Mouse (Mus musculus) limb, embryonic 14.5 days (tissue): ENCODE results near the gene Sde2. TPM values are rescaled to one million over a fixed set of nuclear protein-coding genes. Genes with fewer than 3 reads are reported as not detected.

ENCODE experiments used
- ATAC-seq: fragments of 200-750 bp; cut with Nextera tagmentation; 2 replicates; pipeline ENCODE4 v1.8.0; 2017; ENCODE audit warnings: low read depth, moderate number of reproducible peaks, moderate TSS enrichment; ENCODE audit not compliant: low FRiP score
- DNase-seq: peaks from one replicate; pipeline ENCODE4 v3.0.0-alpha.2; 2015; ENCODE audit warnings: low spot score
- H3K27ac ChIP-seq: fragments of 300-500 bp; sonication (generic); replicated peaks from 2 replicates; pipeline ENCODE4 v1.5.1; 2014; ENCODE audit warnings: low read depth, mild to moderate bottlenecking, low read length, moderate library complexity, mixed read lengths
- H3K27me3 ChIP-seq: fragments of 300-500 bp; sonication (generic); 2 replicates; pipeline ENCODE4 v1.6.1; 2014; ENCODE audit warnings: low read length, mixed read lengths; ENCODE audit not compliant: control insufficient read depth, insufficient read depth
- H3K36me3 ChIP-seq: fragments of 300-500 bp; sonication (generic); 2 replicates; pipeline ENCODE4 v1.6.1; 2014; ENCODE audit warnings: mild to moderate bottlenecking, low read length, moderate library complexity, mixed read lengths; ENCODE audit not compliant: control insufficient read depth, insufficient read depth
- H3K4me1 ChIP-seq: fragments of 300-500 bp; sonication (generic); 2 replicates; pipeline ENCODE4 v1.6.1; 2014; ENCODE audit warnings: antibody characterized with exemption, low read length, mixed read lengths; ENCODE audit not compliant: control insufficient read depth, insufficient read depth
- H3K4me2 ChIP-seq: fragments of 300-500 bp; sonication (generic); replicated peaks from 2 replicates; pipeline ENCODE4 v1.6.1; 2014; ENCODE audit warnings: low read depth, mild to moderate bottlenecking, low read length, moderate library complexity; ENCODE audit not compliant: severe bottlenecking
- H3K4me3 ChIP-seq: fragments of 300-500 bp; sonication (generic); replicated peaks from 2 replicates; pipeline ENCODE4 v1.5.1; 2014; ENCODE audit warnings: low read length
- H3K9ac ChIP-seq: fragments of 300-500 bp; sonication (generic); 2 replicates; pipeline ENCODE4 v1.6.1; 2014; ENCODE audit warnings: mild to moderate bottlenecking, low read depth, low read length, moderate library complexity; ENCODE audit not compliant: severe bottlenecking
- H3K9me3 ChIP-seq: fragments of 300-500 bp; sonication (generic); 2 replicates; pipeline ENCODE4 v1.6.1; 2016; ENCODE audit warnings: low read length; ENCODE audit not compliant: control insufficient read depth
- POLR2A ChIP-seq: fragments of 200-500 bp; IDR thresholded peaks from 2 replicates; pipeline ENCODE4 v1.8.0; 2012; ENCODE audit warnings: inconsistent platforms, mild to moderate bottlenecking, moderate library complexity, borderline replicate concordance; ENCODE audit not compliant: insufficient read depth, insufficient read length; ENCODE audit errors: extremely low read depth
- WGBS: fragments of 180-500 bp; shearing (Covaris S2); extraction: QIAGEN DNeasy Blood & Tissue Kit; methylation state at CpG from one replicate; pipeline ENCODE4 v1.1.7; 2014; 5-methylcytosine and 5-hydroxymethylcytosine counted together
- polyA plus RNA-seq, 2 experiments: library from polyadenylated mRNA; depleted of rRNA in 1 of 2; stranded (reverse) in 1 of 2; unstranded in 1 of 2; fragments of >200 nt; fragmentation: Nextera tagmentation in 1 of 2; extraction: Ambion mirVana in 1 of 2; gene quantifications; 2 replicates each; pipeline versions ENCODE4 v1.2.1 to v1.2.3; 2012 to 2014

Gene Sde2
- polyA plus RNA-seq, 2 experiments, result 24.6 to 30.9 TPM

DNA sequence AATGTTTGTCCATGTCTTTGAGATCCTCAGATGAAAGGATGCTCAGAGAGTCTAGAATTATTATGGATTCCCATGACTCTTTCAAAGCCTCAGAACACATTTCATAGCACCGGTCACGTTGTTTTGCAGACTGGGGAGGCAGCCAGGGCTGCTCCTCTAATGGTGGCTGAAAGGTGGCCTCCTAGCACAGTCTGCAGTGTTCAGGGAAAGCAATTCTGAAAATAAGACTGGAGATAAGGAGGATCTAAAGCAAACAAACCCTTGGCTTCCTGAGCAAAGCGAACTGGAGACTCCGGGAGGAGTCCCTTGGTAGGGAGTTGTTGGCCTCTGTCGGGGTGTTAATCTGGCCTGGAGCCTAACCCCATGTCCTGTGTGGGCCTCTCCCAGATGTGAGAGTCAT, 13.7 kb upstream of the Sde2 start:
- Histone ChIP-seq H3K27me3 (no peaks in the 10 kb centered on the region), H3K9me3 (no peaks in the 10 kb centered on the region), H3K36me3 (no peaks in the 10 kb centered on the region), H3K27ac (no peak overlapping the region), H3K4me2 (no peak overlapping the region), H3K4me3 (no peak overlapping the region), H3K4me1 (no peaks in the 10 kb centered on the region), H3K9ac (no peak overlapping the region)
- ATAC-seq (no peak), DNase-seq (no peak)
- 86% methylated on average over 5 of the region's 5 CpGs for WGBS
- no peak for TF ChIP-seq POLR2A

DNA sequence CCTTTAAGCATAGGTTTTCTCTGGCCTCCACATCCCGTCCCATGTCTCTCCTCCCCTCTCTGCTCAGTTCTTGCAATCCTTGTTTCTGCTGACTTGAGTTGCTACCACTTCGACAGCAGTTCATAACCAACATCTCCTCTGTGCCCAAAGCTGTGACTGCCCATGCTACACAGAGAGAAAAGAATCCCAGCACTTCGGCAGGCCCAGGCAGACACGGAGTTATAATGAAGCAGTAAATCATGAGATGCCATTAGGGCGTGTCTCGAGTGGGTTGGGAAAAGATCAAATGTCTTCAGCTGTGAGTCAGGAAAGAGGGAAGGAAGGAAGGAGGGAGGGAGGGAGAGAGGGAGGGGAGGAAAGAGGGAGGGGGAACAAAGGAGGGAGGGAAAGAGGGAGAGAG, 12.9 kb upstream of the Sde2 start:
- Histone ChIP-seq H3K27ac (no peak overlapping the region), H3K27me3 (no peaks in the 10 kb centered on the region), H3K4me3 (no peak overlapping the region), H3K4me2 (no peak overlapping the region), H3K9me3 (no peaks in the 10 kb centered on the region), H3K36me3 (no peaks in the 10 kb centered on the region), H3K9ac (no peak overlapping the region), H3K4me1 (no peaks in the 10 kb centered on the region)
- ATAC-seq, result no peak
- TF ChIP-seq POLR2A, result no peak
- WGBS, result 12% methylated on average over 6 of the region's 6 CpGs
- DNase-seq, result peak; percentile 40

DNA sequence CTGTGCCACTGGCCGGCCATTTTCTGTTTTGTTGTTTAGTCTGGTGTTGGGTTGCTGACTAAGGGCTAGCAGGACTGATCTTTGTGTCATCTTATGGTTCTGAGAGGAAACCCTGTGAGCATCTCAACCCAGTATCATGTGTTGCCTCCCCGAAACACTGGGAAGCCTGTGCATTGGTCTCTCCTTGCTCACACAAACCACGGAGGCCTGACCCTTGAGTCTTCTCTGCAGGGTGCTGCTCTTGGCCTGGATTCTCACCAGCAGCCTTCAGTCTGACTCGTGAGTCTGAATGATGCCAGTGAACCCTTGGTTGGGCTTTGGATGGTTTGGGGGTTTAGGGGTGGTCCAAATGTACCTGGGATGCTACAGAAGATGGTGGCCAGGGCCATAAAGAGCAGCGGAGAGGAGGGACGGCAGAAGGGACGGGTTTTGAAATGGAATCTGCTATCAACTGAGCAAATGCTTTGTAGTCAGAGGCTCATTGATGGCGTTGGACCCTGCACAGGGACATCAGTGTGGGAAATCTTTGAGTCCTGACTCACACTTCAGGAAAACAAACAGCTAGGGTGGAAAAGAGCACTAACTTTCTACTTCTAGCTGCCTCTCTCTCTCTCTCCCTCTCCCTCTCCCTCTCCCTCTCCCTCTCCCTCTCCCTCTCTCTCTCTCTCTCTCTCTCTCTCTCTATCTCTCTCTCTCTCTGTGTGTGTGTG, 11.6 kb upstream of the Sde2 start:
- H3K9me3 ChIP-seq, result no peaks in the 10 kb centered on the region
- no peak overlapping the region for H3K9ac ChIP-seq
- H3K4me1 ChIP-seq, result no peaks in the 10 kb centered on the region
- no peaks in the 10 kb centered on the region for H3K27me3 ChIP-seq
- H3K27ac ChIP-seq, result no peak overlapping the region
- TF ChIP-seq POLR2A, result no peak
- ATAC-seq (no peak), DNase-seq (no peak)
- no peak overlapping the region for H3K4me3 ChIP-seq
- H3K36me3 ChIP-seq, result no peaks in the 10 kb centered on the region
- WGBS, result 70% methylated on average over 8 of the region's 8 CpGs
- H3K4me2 ChIP-seq, result no peak overlapping the region

DNA sequence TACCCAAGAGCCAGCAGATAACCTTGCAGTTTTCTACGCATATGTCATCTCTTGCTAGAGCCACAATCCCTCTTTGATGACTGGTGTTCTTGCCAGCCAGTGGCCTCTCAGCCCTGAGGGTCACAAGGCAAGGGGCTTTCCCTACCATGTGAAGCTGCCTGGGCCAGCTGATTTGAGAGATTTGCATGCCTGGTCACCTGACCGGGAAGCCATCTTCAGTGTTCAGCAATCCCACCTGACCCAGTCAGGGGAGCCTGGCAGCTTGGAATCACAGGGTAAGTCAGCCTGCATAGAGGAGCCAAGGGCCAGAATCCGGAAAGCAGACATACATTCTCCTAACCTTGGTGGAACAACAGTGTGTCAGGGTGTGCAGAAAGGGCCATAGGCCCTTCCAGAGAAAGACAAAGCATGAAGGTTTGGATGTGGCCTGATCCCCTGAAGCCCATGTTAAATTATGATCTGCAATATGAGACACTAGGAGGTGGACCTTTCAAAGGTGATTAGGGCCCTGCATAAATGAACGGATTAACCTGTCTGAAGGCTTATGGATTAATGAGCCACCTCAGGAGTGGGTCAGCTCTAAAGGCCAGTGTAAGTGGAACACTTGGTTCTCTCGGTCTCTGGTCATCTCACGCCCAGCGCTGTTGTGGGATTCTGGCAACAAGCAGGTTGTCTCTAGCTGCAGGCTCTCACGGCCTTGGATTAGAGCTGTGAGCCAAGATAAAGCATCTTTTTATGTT, 9.2 kb upstream of the Sde2 start:
- no peak for TF ChIP-seq POLR2A
- no peaks in the 10 kb centered on the region for H3K27me3 ChIP-seq
- H3K36me3 ChIP-seq, result no peaks in the 10 kb centered on the region
- no peaks in the 10 kb centered on the region for H3K9me3 ChIP-seq
- H3K9ac ChIP-seq, result no peak overlapping the region
- no peak overlapping the region for H3K27ac ChIP-seq
- no peak overlapping the region for H3K4me2 ChIP-seq
- no peaks in the 10 kb centered on the region for H3K4me1 ChIP-seq
- WGBS, result 81% methylated on average over 8 of the region's 8 CpGs
- ATAC-seq (no peak), DNase-seq (no peak)
- H3K4me3 ChIP-seq, result no peak overlapping the region

DNA sequence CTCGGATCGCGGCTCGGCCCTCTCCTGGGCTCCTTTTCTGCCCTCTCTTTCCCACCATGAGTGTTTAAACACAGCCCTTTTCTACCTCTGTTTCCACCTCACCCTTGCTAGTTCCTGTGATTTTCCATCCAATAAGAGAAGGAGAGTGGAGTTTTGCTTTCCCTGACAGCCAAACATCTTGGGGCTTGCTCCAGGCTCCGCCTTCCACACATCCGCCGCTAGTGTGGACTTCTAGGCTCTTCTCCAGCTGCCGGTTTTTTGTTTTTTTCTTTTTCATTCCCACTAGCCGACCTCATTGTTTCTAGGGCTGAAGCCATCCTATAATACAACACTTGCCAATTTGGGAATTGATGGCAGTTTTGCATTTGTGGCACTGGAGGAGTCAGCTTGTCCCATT, 2.8 kb upstream of the Sde2 start:
- no peaks in the 10 kb centered on the region for H3K27me3 ChIP-seq

More for the DNA sequence above, 2.8 kb upstream of the Sde2 start:
- DNase-seq, result peak; percentile 91
- Histone ChIP-seq H3K4me2 (peak overlapping the region; percentile 65), H3K9me3 (no peaks in the 10 kb centered on the region), H3K4me3 (peak overlapping the region; percentile 27), H3K9ac (peak overlapping the region; percentile 46), H3K27ac (peak overlapping the region; percentile 89), H3K36me3 (no peaks in the 10 kb centered on the region), H3K4me1 (peaks cover 26% of the 10 kb centered on the region)
- peak; percentile 64 for ATAC-seq
- WGBS, result under 1% methylated on average over 9 of the region's 9 CpGs
- peak; percentile 31; the same call in 1 of the 2 replicates for TF ChIP-seq POLR2A
